Mouse (Mus musculus) olfactory bulb, adult 2 months (tissue): Measurements from ENCODE around the gene Unc5c.

Experiments
- CTCF ChIP-seq: fragments of 200-500 bp; IDR thresholded peaks from 2 replicates; pipeline ENCODE4 v1.5.1; 2012; ENCODE audit warnings: low read depth, mild to moderate bottlenecking, low read length, moderate library complexity; ENCODE audit not compliant: insufficient read depth
- POLR2A ChIP-seq: fragments of 200-500 bp; IDR thresholded peaks from 2 replicates; pipeline ENCODE4 v1.6.1; 2012; ENCODE audit warnings: mild to moderate bottlenecking, low read depth, low read length, moderate library complexity; ENCODE audit not compliant: insufficient read depth

GRCm38 (mm10) chr3:141809581-141809980, 344.6 kb downstream of the Unc5c start:
- TF ChIP-seq POLR2A (no peak), CTCF (no peak)
